Mouse (Mus musculus): ENCODE results near the gene Thrap3.

DNA sequence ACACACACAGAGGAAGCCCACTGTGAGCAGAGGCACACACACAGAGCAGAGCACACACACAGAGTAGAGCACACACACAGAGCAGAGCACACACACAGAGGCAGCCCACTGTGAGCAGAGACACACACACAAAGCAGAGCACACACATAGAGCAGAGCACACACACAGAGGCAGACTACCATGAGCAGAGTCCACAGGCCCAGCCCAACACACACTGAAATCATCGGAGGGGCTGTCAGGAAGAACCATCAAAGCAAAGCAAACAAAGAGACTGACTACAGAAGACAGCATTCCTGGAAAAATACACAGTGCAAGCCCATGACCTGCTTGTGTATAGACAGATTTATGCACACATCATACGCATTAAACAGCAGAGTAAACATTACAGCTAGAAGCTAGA, 46.7 kb downstream of the Thrap3 start:
- TF ChIP-seq CTCF (IDR thresholded peaks at IDR 0.05; ENCODE audit: borderline replicate concordance, extremely low read depth, insufficient read depth, insufficient read length) = no peak
- no peak for TF ChIP-seq POLR2A (IDR thresholded peaks at IDR 0.05; ENCODE audit: borderline replicate concordance, extremely low read depth, insufficient read depth, insufficient read length, poor library complexity, severe bottlenecking)
